Comparison of ENCODE assay signal across 18 mouse cellular contexts in the genomic region with DNA sequence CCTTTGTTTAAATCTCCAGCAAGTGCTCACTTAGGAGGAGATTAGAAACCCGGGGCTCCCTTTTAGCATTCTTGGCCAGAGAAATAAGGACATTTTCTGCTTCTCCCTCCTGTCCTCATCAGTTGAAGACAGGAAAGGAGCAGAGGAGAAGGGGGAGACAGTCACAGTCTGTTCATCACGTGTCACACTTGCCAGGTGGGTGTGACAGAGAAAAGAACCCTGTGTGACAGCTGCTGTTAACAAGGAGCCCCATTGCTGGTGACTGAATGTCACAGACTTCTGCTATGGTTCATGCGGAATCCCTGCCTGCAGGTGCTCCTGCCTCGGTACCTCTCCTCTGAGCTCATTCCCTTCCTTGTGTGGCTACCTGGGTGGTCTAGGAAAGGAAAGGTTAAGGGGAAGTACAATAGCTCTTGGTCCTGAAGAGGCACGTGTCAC. TPM values are rescaled to one million over a fixed set of nuclear protein-coding genes. Genes with fewer than 3 reads are reported as not detected.
DNase-seq lines count a peak whose midpoint lies in the region; ATAC-seq and TF ChIP-seq lines count a peak whose summit lies in the region.
"Had no signal": no experiment of that assay in that cellular context is flagged by ENCODE, and none has a peak within 500 bp of the region (broad histone marks: within the 10 kb centered on the region; RNA-seq: fewer than 3 reads in every experiment).

No protein-coding gene starts in this region.

- no peak for DNase-seq in kidney, postnatal 0 days (ENCODE audit: low spot score)
- DNase-seq in ES-E14 (ENCODE audit: low read depth, low spot score) = peak; percentile 26
- peak; percentile 26 for DNase-seq in lung, postnatal 10 days
- peak; percentile 64 for DNase-seq in thymus, postnatal 14 days
- no peak for DNase-seq in neural tube, embryonic 10.5 days (ENCODE audit: extremely low spot score, low spot score)
- DNase-seq: adrenal gland, postnatal 25 days; cerebellum, adult 11 months; gastrocnemius, postnatal 14 days had no signal

- no peak overlapping the region for H3K4me2 ChIP-seq in kidney, postnatal 0 days (ENCODE audit: low read length)
- H3K4me2 ChIP-seq in kidney, embryonic 16.5 days (replicated peaks; ENCODE audit: low read depth, low read length) = no peak overlapping the region
- H3K4me2 ChIP-seq in hindbrain, embryonic 12.5 days (replicated peaks) = no peak overlapping the region
- H3K4me2 ChIP-seq: heart, embryonic 13.5 days had no signal

- no peak overlapping the region for H3K9ac ChIP-seq in kidney, postnatal 0 days (ENCODE audit: low read depth, low read length)
- H3K9ac ChIP-seq in kidney, embryonic 16.5 days (replicated peaks; ENCODE audit: low read length) = no peak overlapping the region
- no peak overlapping the region for H3K9ac ChIP-seq in ES-E14 (ENCODE audit: insufficient read depth, low read depth, low read length, poor library complexity, severe bottlenecking)
- no peak overlapping the region for H3K9ac ChIP-seq in hindbrain, embryonic 12.5 days
- H3K9ac ChIP-seq: heart, embryonic 13.5 days had no signal

- H3K27ac ChIP-seq in kidney, postnatal 0 days = peak overlapping the region; percentile 27; the same call in 1 of the 2 replicates
- H3K27ac ChIP-seq in kidney, embryonic 16.5 days (ENCODE audit: low read length) = no peak overlapping the region
- H3K27ac ChIP-seq in ES-E14 (ENCODE audit: insufficient read depth, low read depth, low read length, poor library complexity, severe bottlenecking) = peak overlapping the region; percentile 96
- H3K27ac ChIP-seq in hindbrain, embryonic 12.5 days = no peak overlapping the region
- H3K27ac ChIP-seq: heart, embryonic 13.5 days; hindbrain, embryonic 10.5 days; left cerebral cortex, adult 2 months had no signal

- H3K27me3 ChIP-seq in kidney, postnatal 0 days (ENCODE audit: insufficient read depth, low read length) = no peaks in the 10 kb centered on the region
- no peaks in the 10 kb centered on the region for H3K27me3 ChIP-seq in kidney, embryonic 16.5 days (ENCODE audit: insufficient read depth, low read length)
- no peaks in the 10 kb centered on the region for H3K27me3 ChIP-seq in hindbrain, embryonic 12.5 days
- H3K27me3 ChIP-seq: heart, embryonic 13.5 days had no signal

- no peaks in the 10 kb centered on the region for H3K4me1 ChIP-seq in kidney, postnatal 0 days (replicated peaks; ENCODE audit: insufficient read depth, low read length)
- H3K4me1 ChIP-seq in kidney, embryonic 16.5 days (ENCODE audit: insufficient read depth, low read length) = 0 out of 2 replicates have a peak, but pooled peaks cover 6% of the 10 kb centered on the region
- peaks cover 23 to 38% of the 10 kb centered on the region in 2 experiments for H3K4me1 ChIP-seq in ES-E14 (ENCODE audit: control insufficient read depth in 2 of 2, insufficient read depth in 2 of 2, low read length in 2 of 2, poor library complexity in 1 of 2)
- H3K4me1 ChIP-seq in hindbrain, embryonic 12.5 days = no peaks in the 10 kb centered on the region

- H3K36me3 ChIP-seq in kidney, postnatal 0 days (ENCODE audit: insufficient read depth, low read length) = no peaks in the 10 kb centered on the region
- no peaks in the 10 kb centered on the region for H3K36me3 ChIP-seq in kidney, embryonic 16.5 days (ENCODE audit: insufficient read depth, low read length)
- no peaks in the 10 kb centered on the region for H3K36me3 ChIP-seq in ES-E14 (ENCODE audit: control insufficient read depth, insufficient read depth, low read length, poor library complexity, severe bottlenecking)
- H3K36me3 ChIP-seq in hindbrain, embryonic 12.5 days = no peaks in the 10 kb centered on the region
- H3K36me3 ChIP-seq: heart, embryonic 13.5 days; hindbrain, embryonic 10.5 days had no signal

- TF ChIP-seq CTCF in kidney, postnatal 0 days (IDR thresholded peaks at IDR 0.05; ENCODE audit: low read depth) = no peak

- in situ Hi-C loops in ES-E14 (cut with MboI; ENCODE audit: low sequenced_read_pairs in 2 of 2, unreplicated experiment in 2 of 2) = no loop called here

- H3K4me3 ChIP-seq in kidney, postnatal 0 days (replicated peaks; ENCODE audit: low read depth, low read length) = no peak overlapping the region
- no peak overlapping the region for H3K4me3 ChIP-seq in kidney, embryonic 16.5 days (ENCODE audit: low read length)
- H3K4me3 ChIP-seq in ES-E14 (ENCODE audit: insufficient read depth in 1 of 2, low read depth in 1 of 2, low read length in 2 of 2, poor library complexity in 1 of 2, severe bottlenecking in 1 of 2) = no peak overlapping the region
- H3K4me3 ChIP-seq in hindbrain, embryonic 12.5 days = no peak overlapping the region
- H3K4me3 ChIP-seq: heart, embryonic 13.5 days; hindbrain, embryonic 10.5 days; left cerebral cortex, adult 2 months; megakaryocyte, embryonic 14.5 days had no signal

- no peak for ATAC-seq in kidney, postnatal 0 days (replicated peaks; ENCODE audit: low FRiP score, low read depth)
- ATAC-seq in kidney, embryonic 16.5 days (ENCODE audit: low FRiP score, low TSS enrichment) = no peak
- ATAC-seq in hindbrain, embryonic 12.5 days (ENCODE audit: low FRiP score) = no peak
- no peak for ATAC-seq in megakaryocyte progenitor cell, adult 5-6 weeks (replicated peaks; ENCODE audit: poor library complexity)
- ATAC-seq: CD4-positive, CD25-positive, alpha-beta regulatory T cell, adult 4 months; forebrain, embryonic 14.5 days; intestine, postnatal 0 days had no signal

- no peaks in the 10 kb centered on the region for H3K9me3 ChIP-seq in kidney, postnatal 0 days (replicated peaks; ENCODE audit: low read length)
- H3K9me3 ChIP-seq in kidney, embryonic 16.5 days (ENCODE audit: low read length) = no peaks in the 10 kb centered on the region
- no peaks in the 10 kb centered on the region for H3K9me3 ChIP-seq in ES-E14 (ENCODE audit: control insufficient read depth, insufficient read depth, low read depth, low read length)
- H3K9me3 ChIP-seq in hindbrain, embryonic 12.5 days (replicated peaks) = no peaks in the 10 kb centered on the region
- H3K9me3 ChIP-seq: heart, embryonic 13.5 days; hindbrain, embryonic 10.5 days; megakaryocyte, embryonic 14.5 days had no signal

- WGBS in kidney, postnatal 0 days = 33% methylated on average over 5 of the region's 5 CpGs
- WGBS in kidney, embryonic 16.5 days = 39% methylated on average over 5 of the region's 5 CpGs
- WGBS in hindbrain, embryonic 12.5 days = 57% methylated on average over 5 of the region's 5 CpGs

TF ChIP-seq in ES-E14, 5 proteins besides CTCF, POLR2A, EP300 and RAD21:
- TF ChIP-seq MAFK (IDR thresholded peaks at IDR 0.05; ENCODE audit: insufficient read depth, low read depth, low read length) (no peak), ZC3H11A (IDR thresholded peaks at IDR 0.05; ENCODE audit: borderline replicate concordance, low read depth, low read length) (no peak), CHD2 (IDR thresholded peaks at IDR 0.05; ENCODE audit: low read depth, low read length) (no peak), ZNF384 (IDR thresholded peaks at IDR 0.05; ENCODE audit: low read depth, low read length) (no peak)

RNA-seq across cellular contexts. Expression of gene Chka, which starts 11.3 kb away (rescaled TPM):
- polyA plus RNA-seq in kidney, postnatal 0 days (2015; fragmentation: Nextera tagmentation; extraction: Ambion mirVana) = 53.0 and 54.7 TPM in 2 replicates
- polyA plus RNA-seq in kidney, embryonic 16.5 days (2015; fragmentation: Nextera tagmentation; extraction: Ambion mirVana) = 58.0 and 65.6 TPM in 2 replicates
- 79.6 and 86.1 TPM in 2 replicates for total RNA-seq in ES-E14 (2012; rRNA removed)
- polyA plus RNA-seq in hindbrain, embryonic 12.5 days (2016; fragmentation: Nextera tagmentation; extraction: Ambion mirVana) = 63.2 and 66.8 TPM in 2 replicates
- 39.7 and 43.8 TPM in 2 replicates for total RNA-seq in megakaryocyte progenitor cell, adult 5-6 weeks (2015)
- 38.2 and 39.8 TPM in 2 replicates for total RNA-seq in megakaryocyte progenitor cell, adult 5-6 weeks (2017)

Comparison
In these comparisons a context has a peak if more than half of its experiments do, and no peak if none do; other contexts are left out.
1. H3K27ac ChIP-seq: peak in kidney, postnatal 0 days (single experiment) and ES-E14 (single experiment); none in kidney, embryonic 16.5 days (single experiment) and hindbrain, embryonic 12.5 days (single experiment).
2. DNase-seq: peak in ES-E14 (single experiment), lung, postnatal 10 days (single experiment) and thymus, postnatal 14 days (single experiment); none in kidney, postnatal 0 days (single experiment) and neural tube, embryonic 10.5 days (single experiment).